Mouse (Mus musculus) lung, adult 2 months (tissue): ENCODE data around the gene Smim12.

Experiments used
- CTCF ChIP-seq: fragments of 200-500 bp; IDR thresholded peaks from 2 replicates; pipeline ENCODE4 v1.5.1; 2011; ENCODE audit warnings: mild to moderate bottlenecking, low read length, control low read depth; ENCODE audit not compliant: insufficient read depth
- POLR2A ChIP-seq: fragments of 200-500 bp; IDR thresholded peaks from 2 replicates; pipeline ENCODE4 v1.6.1; 2011; ENCODE audit warnings: low read depth, mild to moderate bottlenecking, control low read depth, low read length, borderline replicate concordance; ENCODE audit errors: extremely low read depth

DNA sequence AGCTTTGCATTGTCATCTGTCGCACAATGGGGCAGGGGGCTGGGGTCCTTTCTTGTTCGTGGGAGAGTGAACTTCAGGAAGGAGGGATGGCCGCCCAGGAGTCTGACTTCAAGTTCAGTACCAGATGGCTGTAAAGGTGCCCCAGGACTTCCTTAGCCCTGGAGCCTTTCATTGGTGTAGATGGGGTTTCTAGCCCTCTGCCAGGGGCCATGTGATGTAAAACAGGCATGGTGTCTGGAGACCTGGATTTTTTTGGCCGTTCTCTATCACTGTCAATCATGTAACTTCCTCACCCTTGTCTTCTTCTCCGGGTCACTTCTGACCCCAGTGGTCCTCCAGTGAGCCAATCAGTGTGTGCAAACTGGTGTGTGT lies 20.6 kb downstream of the Smim12 start:
- no peak for TF ChIP-seq CTCF
- peak; percentile 17; the same call in 1 of the 2 replicates for TF ChIP-seq POLR2A
